Mouse (Mus musculus) embryonic facial prominence, embryonic 14.5 days (tissue): Measurements from ENCODE around the gene Psmb9. TPM values are rescaled to one million over a fixed set of nuclear protein-coding genes. Genes with fewer than 3 reads are reported as not detected.
"Not testable (repeated sequence)": the region's sequence is repeated elsewhere in the genome, so short reads cannot be mapped to it uniquely, and the experiment has no call there.

Experiments used
- ATAC-seq: fragments of 200-750 bp; cut with Nextera tagmentation; 2 replicates; pipeline ENCODE4 v1.8.0; 2017; ENCODE audit warnings: low read depth, moderate number of reproducible peaks, moderate TSS enrichment
- DNase-seq: peaks from one replicate; pipeline ENCODE4 v3.0.0-alpha.2; 2015; ENCODE audit warnings: low spot score
- H3K27ac ChIP-seq: fragments of 300-500 bp; sonication (generic); replicated peaks from 2 replicates; pipeline ENCODE4 v1.5.1; 2014; ENCODE audit warnings: low read depth, mild to moderate bottlenecking, low read length, moderate library complexity
- H3K27me3 ChIP-seq: fragments of 300-500 bp; sonication (generic); replicated peaks from 2 replicates; pipeline ENCODE4 v1.6.1; 2014; ENCODE audit warnings: low read length; ENCODE audit not compliant: control insufficient read depth, insufficient read depth
- H3K36me3 ChIP-seq: fragments of 300-500 bp; sonication (generic); 2 replicates; pipeline ENCODE4 v1.6.1; 2014; ENCODE audit warnings: low read length, mixed read lengths; ENCODE audit not compliant: control insufficient read depth, insufficient read depth
- H3K4me1 ChIP-seq: fragments of 300-500 bp; sonication (generic); 2 replicates; pipeline ENCODE4 v1.6.1; 2014; ENCODE audit warnings: antibody characterized with exemption, low read length; ENCODE audit not compliant: control insufficient read depth, insufficient read depth
- H3K4me2 ChIP-seq: fragments of 300-500 bp; sonication (generic); 2 replicates; pipeline ENCODE4 v1.6.1; 2014; ENCODE audit warnings: low read depth, mild to moderate bottlenecking, low read length, moderate library complexity, mixed read lengths
- H3K4me3 ChIP-seq: fragments of 300-500 bp; sonication (generic); 2 replicates; pipeline ENCODE4 v1.5.1; 2014; ENCODE audit warnings: low read depth, mild to moderate bottlenecking, low read length
- H3K9ac ChIP-seq: fragments of 300-500 bp; sonication (generic); 2 replicates; pipeline ENCODE4 v1.6.1; 2014; ENCODE audit warnings: low read depth, mild to moderate bottlenecking, low read length, moderate library complexity, mixed read lengths
- H3K9me3 ChIP-seq: fragments of 300-500 bp; sonication (generic); 2 replicates; pipeline ENCODE4 v1.6.1; 2016; ENCODE audit warnings: low read length; ENCODE audit not compliant: control insufficient read depth
- WGBS: fragments of 180-500 bp; shearing (Covaris S2); extraction: QIAGEN DNeasy Blood & Tissue Kit; methylation state at CpG from one replicate; pipeline ENCODE4 v1.1.7; 2014; 5-methylcytosine and 5-hydroxymethylcytosine counted together
- polyA plus RNA-seq: library from polyadenylated mRNA; unstranded; fragments of >200 nt; fragmentation: Nextera tagmentation; extraction: Ambion mirVana; gene quantifications from 2 replicates; pipeline ENCODE4 v1.2.1, GENCODE M21; 2014

The Psmb9 gene
- polyA plus RNA-seq, 1 experiment from 2014 or later, result 3.8 TPM

DNA sequence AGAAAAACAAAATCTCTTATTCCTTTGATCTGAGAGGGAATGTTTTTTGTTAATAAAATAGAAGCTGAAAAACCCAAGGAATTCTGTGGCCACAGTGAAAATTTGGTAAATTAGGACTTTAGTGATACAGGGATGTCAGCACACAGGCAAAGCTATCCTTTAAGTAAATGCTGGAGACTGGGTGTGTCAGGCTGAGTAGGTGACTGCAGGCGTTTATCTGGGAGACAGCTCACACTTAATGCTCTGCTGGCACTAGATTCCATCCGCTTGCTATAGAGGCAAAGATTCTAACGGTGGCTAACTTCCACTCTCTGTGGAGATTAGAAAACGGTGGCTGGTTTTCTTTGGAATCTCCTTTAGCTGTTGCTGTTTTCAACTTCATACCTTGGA is 17.1 kb downstream of the Psmb9 start:
- WGBS, result 27% methylated on average over 4 of the region's 4 CpGs
- Histone ChIP-seq H3K36me3 (no peaks in the 10 kb centered on the region), H3K9me3 (peaks cover 7% of the 10 kb centered on the region; the same call in 1 of the 2 replicates), H3K27ac (no peak overlapping the region), H3K4me2 (no peak overlapping the region), H3K4me1 (no peaks in the 10 kb centered on the region), H3K4me3 (no peak overlapping the region), H3K9ac (no peak overlapping the region), H3K27me3 (no peaks in the 10 kb centered on the region)
- DNase-seq, result no peak
- ATAC-seq, result no peak

DNA sequence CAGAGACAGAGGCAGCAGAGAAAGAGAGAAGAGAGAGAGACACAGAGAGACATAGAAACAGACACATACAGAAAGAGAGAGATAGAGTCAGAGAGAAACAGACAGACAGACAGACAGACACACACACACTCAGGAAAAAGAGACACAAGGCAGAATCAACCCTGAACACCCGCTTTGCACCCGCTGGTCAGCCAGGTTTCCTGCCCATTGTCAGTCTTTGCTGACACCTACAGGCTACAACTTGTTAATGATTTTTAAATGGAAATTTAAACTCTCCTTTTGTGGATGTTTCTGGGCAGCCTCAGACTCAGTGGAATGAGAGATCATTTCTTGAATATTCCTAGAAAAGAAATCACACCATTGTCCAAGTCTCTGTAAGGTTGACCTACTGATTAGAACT is 18.3 kb downstream of the Psmb9 start:
- peak; percentile 67 for DNase-seq
- no peak overlapping the region for H3K4me2 ChIP-seq
- no peak overlapping the region for H3K9ac ChIP-seq
- WGBS, result 7% methylated on average over 2 of the region's 2 CpGs
- no peaks in the 10 kb centered on the region for H3K4me1 ChIP-seq
- ATAC-seq, result no peak
- H3K27me3 ChIP-seq, result no peaks in the 10 kb centered on the region
- H3K9me3 ChIP-seq, result peaks cover 7% of the 10 kb centered on the region; the same call in 1 of the 2 replicates
- H3K4me3 ChIP-seq, result no peak overlapping the region
- no peak overlapping the region for H3K27ac ChIP-seq
- H3K36me3 ChIP-seq, result no peaks in the 10 kb centered on the region

GRCm38 (mm10) chr17:34165033-34165730 is 22.4 kb downstream of the Psmb9 start:
- Histone ChIP-seq H3K4me2 (no peak overlapping the region), H3K9ac (no peak overlapping the region), H3K9me3 (no peaks in the 10 kb centered on the region), H3K36me3 (no peaks in the 10 kb centered on the region), H3K4me1 (no peaks in the 10 kb centered on the region), H3K27me3 (no peaks in the 10 kb centered on the region), H3K27ac (no peak overlapping the region), H3K4me3 (no peak overlapping the region)
- DNase-seq, result no peak
- no peak for ATAC-seq
- WGBS, result 80% methylated on average over 6 of the region's 6 CpGs

- H3K4me2 ChIP-seq, result no peak overlapping the region
- no peaks in the 10 kb centered on the region for H3K36me3 ChIP-seq
- no peak overlapping the region for H3K9ac ChIP-seq
- WGBS, result 29% methylated on average over 9 of the region's 9 CpGs
- no peaks in the 10 kb centered on the region for H3K27me3 ChIP-seq
- H3K9me3 ChIP-seq, result no peaks in the 10 kb centered on the region
- no peak overlapping the region for H3K4me3 ChIP-seq
- H3K27ac ChIP-seq, result no peak overlapping the region
- ATAC-seq (no peak), DNase-seq (no peak)
- H3K4me1 ChIP-seq, result no peaks in the 10 kb centered on the region
Measured at GRCm38 (mm10) chr17:34164202-34164895, 23.2 kb downstream of the Psmb9 start.

- Histone ChIP-seq H3K4me3 (no peak overlapping the region), H3K9ac (no peak overlapping the region), H3K9me3 (no peaks in the 10 kb centered on the region), H3K27me3 (no peaks in the 10 kb centered on the region), H3K4me1 (no peaks in the 10 kb centered on the region), H3K36me3 (no peaks in the 10 kb centered on the region), H3K4me2 (no peak overlapping the region), H3K27ac (no peak overlapping the region)
- ATAC-seq (no peak), DNase-seq (no peak)
- 49% methylated on average over 5 of the region's 5 CpGs for WGBS
Measured at GRCm38 (mm10) chr17:34155534-34155933, 32.0 kb downstream of the Psmb9 start.

DNA sequence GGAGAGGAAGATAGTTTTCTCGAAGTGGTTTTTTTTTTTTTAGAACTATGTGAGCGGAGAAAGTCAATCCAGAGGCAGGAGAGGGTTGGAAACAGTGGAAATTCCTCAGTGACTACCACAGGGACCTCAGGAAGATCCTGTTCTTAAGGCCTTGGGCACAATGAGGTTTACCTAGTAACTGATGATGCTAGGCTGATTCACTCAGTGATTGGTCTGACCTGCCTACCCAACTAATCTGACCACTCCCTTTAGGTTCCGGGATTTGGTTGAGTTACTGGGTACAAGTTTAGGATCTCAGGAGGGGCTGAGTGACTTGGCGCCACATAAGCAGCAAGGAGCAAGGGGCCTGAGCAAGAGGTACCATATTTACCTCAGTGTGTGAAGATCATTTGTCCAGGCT is 34.6 kb downstream of the Psmb9 start, which contains the start of gene H2-DMb1:
Gene H2-DMb1 (plus strand): TSS at position 150 of the 400 bp plus-strand sequence.
- peak; percentile 79 for DNase-seq
- Histone ChIP-seq H3K9ac (no peak within 1 kb of the TSS), H3K4me2 (peak within 1 kb of the TSS; percentile 7; the same call in 1 of the 2 replicates), H3K4me1 (no peaks in the 10 kb centered on the region), H3K4me3 (no peak within 1 kb of the TSS), H3K9me3 (no peaks in the 10 kb centered on the region), H3K27ac (no peak within 1 kb of the TSS), H3K27me3 (no peaks in the 10 kb centered on the region), H3K36me3 (no peaks in the 10 kb centered on the region)
- peak; percentile 63; the same call in 1 of the 2 replicates for ATAC-seq
- WGBS, result 63% methylated on average over 4 of the region's 4 CpGs

- 77% methylated on average over 3 of the region's 3 CpGs for WGBS
- Histone ChIP-seq H3K27me3 (peaks cover 12% of the 10 kb centered on the region), H3K9ac (no peak overlapping the region), H3K4me2 (no peak overlapping the region), H3K27ac (no peak overlapping the region), H3K4me1 (peaks cover 6% of the 10 kb centered on the region), H3K36me3 (no peaks in the 10 kb centered on the region), H3K4me3 (no peak overlapping the region), H3K9me3 (no peaks in the 10 kb centered on the region)
- DNase-seq (no peak), ATAC-seq (no peak)
Measured at GRCm38 (mm10) chr17:34144960-34145371, 42.6 kb downstream of the Psmb9 start.

DNA sequence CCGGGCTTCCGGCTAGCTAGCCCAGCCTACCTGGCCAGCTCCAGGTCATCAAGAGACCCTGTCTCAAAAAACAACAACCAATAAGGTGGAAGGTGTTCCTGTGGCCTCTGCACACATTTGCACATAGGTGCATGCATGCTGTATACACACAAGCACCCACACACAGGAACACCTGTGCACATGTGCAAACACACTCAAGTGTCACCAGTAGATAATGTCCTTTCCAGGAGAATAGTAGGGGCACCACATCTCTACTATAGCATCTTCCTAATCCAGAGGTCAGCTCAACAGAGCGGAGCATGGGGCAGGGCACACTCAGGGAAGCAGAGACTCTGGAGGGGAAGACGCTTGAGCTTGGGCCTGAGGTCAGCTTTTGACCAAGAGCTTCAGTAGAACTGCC is 43.3 kb downstream of the Psmb9 start:
- not testable (repeated sequence) for H3K9me3 ChIP-seq, ATAC-seq, H3K27ac ChIP-seq, H3K36me3 ChIP-seq, H3K4me3 ChIP-seq, DNase-seq, H3K4me2 ChIP-seq, H3K9ac ChIP-seq
- H3K4me1 ChIP-seq, result peaks cover 14% of the 10 kb centered on the region
- peaks cover 16% of the 10 kb centered on the region for H3K27me3 ChIP-seq
- WGBS, result 84% methylated on average over 4 of the region's 4 CpGs
